Mouse (Mus musculus): ENCODE data around the gene Spata20. TPM values are rescaled to one million over a fixed set of nuclear protein-coding genes. Genes with fewer than 3 reads are reported as not detected.

Spata20 gene
- polyA plus RNA-seq, 1 experiment from 2014 or later: not detected

- H3K27ac ChIP-seq (ENCODE audit: low read depth, low read length): peak overlapping the region; percentile 85
- 12% methylated on average over 9 of the region's 9 CpGs for WGBS
- H3K4me1 ChIP-seq (replicated peaks; ENCODE audit: control insufficient read depth, insufficient read depth, low read length): peaks cover 31% of the 10 kb centered on the region
- H3K4me2 ChIP-seq (ENCODE audit: low read depth, low read length, severe bottlenecking): peak overlapping the region; percentile 6
- no peaks in the 10 kb centered on the region for H3K36me3 ChIP-seq (ENCODE audit: control insufficient read depth, insufficient read depth, low read length)
- H3K27me3 ChIP-seq (ENCODE audit: control insufficient read depth, insufficient read depth, low read length): peaks cover 8% of the 10 kb centered on the region; the same call in 1 of the 2 replicates
- no peaks in the 10 kb centered on the region for H3K9me3 ChIP-seq (ENCODE audit: control insufficient read depth, low read length)
- ATAC-seq (replicated peaks; ENCODE audit: low FRiP score) (peak; percentile 10), DNase-seq (ENCODE audit: low spot score) (no peak)
- H3K4me3 ChIP-seq (ENCODE audit: low read depth, low read length): no peak overlapping the region
- peak overlapping the region; percentile 33 for H3K9ac ChIP-seq (ENCODE audit: low read length)
These were observed 16.6 kb downstream of the Spata20 start for GRCm38 (mm10) chr11:94469136-94470064.

GRCm38 (mm10) chr11:94468582-94469064, 17.4 kb downstream of the Spata20 start:
- WGBS: 18% methylated on average over 4 of the region's 4 CpGs
- Histone ChIP-seq H3K4me1 (replicated peaks; ENCODE audit: control insufficient read depth, insufficient read depth, low read length) (peaks cover 31% of the 10 kb centered on the region), H3K4me2 (ENCODE audit: low read depth, low read length, severe bottlenecking) (peak overlapping the region; percentile 6; the same call in 1 of the 2 replicates)

GRCm38 (mm10) chr11:94466333-94466855, 19.6 kb downstream of the Spata20 start:
- Histone ChIP-seq H3K9ac (ENCODE audit: low read length) (no peak overlapping the region), H3K4me1 (replicated peaks; ENCODE audit: control insufficient read depth, insufficient read depth, low read length) (peaks cover 23% of the 10 kb centered on the region), H3K4me3 (ENCODE audit: low read depth, low read length) (no peak overlapping the region), H3K36me3 (ENCODE audit: control insufficient read depth, insufficient read depth, low read length) (no peaks in the 10 kb centered on the region), H3K27me3 (ENCODE audit: control insufficient read depth, insufficient read depth, low read length) (0 out of 2 replicates have a peak, but pooled peaks cover 2% of the 10 kb centered on the region), H3K4me2 (ENCODE audit: low read depth, low read length, severe bottlenecking) (no peak overlapping the region), H3K9me3 (ENCODE audit: control insufficient read depth, low read length) (no peaks in the 10 kb centered on the region), H3K27ac (ENCODE audit: low read depth, low read length) (no peak overlapping the region)
- 91% methylated on average over 17 of the region's 17 CpGs for WGBS
- ATAC-seq (replicated peaks; ENCODE audit: low FRiP score): no peak
- DNase-seq (ENCODE audit: low spot score): no peak

More at GRCm38 (mm10) chr11:94468582-94469064, 17.4 kb downstream of the Spata20 start:
- peak; percentile 88 for DNase-seq (ENCODE audit: low spot score)
- peak; percentile 87 for ATAC-seq (replicated peaks; ENCODE audit: low FRiP score)
- H3K27ac ChIP-seq (ENCODE audit: low read depth, low read length): peak overlapping the region; percentile 85
- no peaks in the 10 kb centered on the region for H3K36me3 ChIP-seq (ENCODE audit: control insufficient read depth, insufficient read depth, low read length)
- H3K9ac ChIP-seq (ENCODE audit: low read length): no peak overlapping the region
- H3K9me3 ChIP-seq (ENCODE audit: control insufficient read depth, low read length): no peaks in the 10 kb centered on the region
- no peak overlapping the region for H3K4me3 ChIP-seq (ENCODE audit: low read depth, low read length)
- H3K27me3 ChIP-seq (ENCODE audit: control insufficient read depth, insufficient read depth, low read length): peaks cover 8% of the 10 kb centered on the region; the same call in 1 of the 2 replicates

- no peak overlapping the region for H3K4me2 ChIP-seq (ENCODE audit: low read depth, low read length, severe bottlenecking)
- H3K4me3 ChIP-seq (ENCODE audit: low read depth, low read length): no peak overlapping the region
- no peak for DNase-seq (ENCODE audit: low spot score)
- H3K27me3 ChIP-seq (ENCODE audit: control insufficient read depth, insufficient read depth, low read length): no peaks in the 10 kb centered on the region
- no peaks in the 10 kb centered on the region for H3K36me3 ChIP-seq (ENCODE audit: control insufficient read depth, insufficient read depth, low read length)
- H3K9me3 ChIP-seq (ENCODE audit: control insufficient read depth, low read length): no peaks in the 10 kb centered on the region
- peaks cover 13% of the 10 kb centered on the region for H3K4me1 ChIP-seq (replicated peaks; ENCODE audit: control insufficient read depth, insufficient read depth, low read length)
- ATAC-seq (replicated peaks; ENCODE audit: low FRiP score): no peak
- H3K9ac ChIP-seq (ENCODE audit: low read length): no peak overlapping the region
- no peak overlapping the region for H3K27ac ChIP-seq (ENCODE audit: low read depth, low read length)
- 47% methylated on average over 2 of the region's 2 CpGs for WGBS
These were observed 21.8 kb downstream of the Spata20 start for GRCm38 (mm10) chr11:94464170-94464569.

GRCm38 (mm10) chr11:94461856-94462255, 24.1 kb downstream of the Spata20 start:
- H3K27ac ChIP-seq (ENCODE audit: low read depth, low read length): no peak overlapping the region
- H3K36me3 ChIP-seq (ENCODE audit: control insufficient read depth, insufficient read depth, low read length): no peaks in the 10 kb centered on the region
- H3K9ac ChIP-seq (ENCODE audit: low read length): no peak overlapping the region
- WGBS: 95% methylated on average over 11 of the region's 11 CpGs
- ATAC-seq (replicated peaks; ENCODE audit: low FRiP score) (no peak), DNase-seq (ENCODE audit: low spot score) (no peak)
- H3K4me3 ChIP-seq (ENCODE audit: low read depth, low read length): no peak overlapping the region
- H3K9me3 ChIP-seq (ENCODE audit: control insufficient read depth, low read length): no peaks in the 10 kb centered on the region
- no peaks in the 10 kb centered on the region for H3K27me3 ChIP-seq (ENCODE audit: control insufficient read depth, insufficient read depth, low read length)
- H3K4me1 ChIP-seq (replicated peaks; ENCODE audit: control insufficient read depth, insufficient read depth, low read length): peaks cover 4% of the 10 kb centered on the region; the same call in 1 of the 2 replicates
- no peak overlapping the region for H3K4me2 ChIP-seq (ENCODE audit: low read depth, low read length, severe bottlenecking)

GRCm38 (mm10) chr11:94457001-94457400, 29.0 kb downstream of the Spata20 start:
- Histone ChIP-seq H3K4me1 (replicated peaks; ENCODE audit: control insufficient read depth, insufficient read depth, low read length) (no peaks in the 10 kb centered on the region), H3K9me3 (ENCODE audit: control insufficient read depth, low read length) (no peaks in the 10 kb centered on the region), H3K27me3 (ENCODE audit: control insufficient read depth, insufficient read depth, low read length) (no peaks in the 10 kb centered on the region), H3K9ac (ENCODE audit: low read length) (no peak overlapping the region), H3K4me2 (ENCODE audit: low read depth, low read length, severe bottlenecking) (no peak overlapping the region), H3K36me3 (ENCODE audit: control insufficient read depth, insufficient read depth, low read length) (no peaks in the 10 kb centered on the region), H3K27ac (ENCODE audit: low read depth, low read length) (no peak overlapping the region), H3K4me3 (ENCODE audit: low read depth, low read length) (no peak overlapping the region)
- no peak for ATAC-seq (replicated peaks; ENCODE audit: low FRiP score)
- WGBS: 82% methylated on average over 15 of the region's 15 CpGs
- DNase-seq (ENCODE audit: low spot score): no peak

- no peaks in the 10 kb centered on the region for H3K27me3 ChIP-seq (ENCODE audit: control insufficient read depth, insufficient read depth, low read length)
- WGBS: 75% methylated on average over 3 of the region's 3 CpGs
- H3K9ac ChIP-seq (ENCODE audit: low read length): no peak overlapping the region
- no peak overlapping the region for H3K27ac ChIP-seq (ENCODE audit: low read depth, low read length)
- H3K4me2 ChIP-seq (ENCODE audit: low read depth, low read length, severe bottlenecking): no peak overlapping the region
- H3K4me3 ChIP-seq (ENCODE audit: low read depth, low read length): no peak overlapping the region
- H3K4me1 ChIP-seq (replicated peaks; ENCODE audit: control insufficient read depth, insufficient read depth, low read length): no peaks in the 10 kb centered on the region
- no peaks in the 10 kb centered on the region for H3K36me3 ChIP-seq (ENCODE audit: control insufficient read depth, insufficient read depth, low read length)
- no peaks in the 10 kb centered on the region for H3K9me3 ChIP-seq (ENCODE audit: control insufficient read depth, low read length)
- no peak for DNase-seq (ENCODE audit: low spot score)
- no peak for ATAC-seq (replicated peaks; ENCODE audit: low FRiP score)
These were observed 29.6 kb downstream of the Spata20 start for GRCm38 (mm10) chr11:94456347-94456746.

- H3K36me3 ChIP-seq (ENCODE audit: control insufficient read depth, insufficient read depth, low read length): no peaks in the 10 kb centered on the region
- no peak for ATAC-seq (replicated peaks; ENCODE audit: low FRiP score)
- H3K9me3 ChIP-seq (ENCODE audit: control insufficient read depth, low read length): no peaks in the 10 kb centered on the region
- 81% methylated on average over 10 of the region's 10 CpGs for WGBS
- H3K4me2 ChIP-seq (ENCODE audit: low read depth, low read length, severe bottlenecking): no peak overlapping the region
- DNase-seq (ENCODE audit: low spot score): no peak
- no peak overlapping the region for H3K9ac ChIP-seq (ENCODE audit: low read length)
- H3K27ac ChIP-seq (ENCODE audit: low read depth, low read length): no peak overlapping the region; the same call in 1 of the 2 replicates
- H3K27me3 ChIP-seq (ENCODE audit: control insufficient read depth, insufficient read depth, low read length): no peaks in the 10 kb centered on the region
- H3K4me1 ChIP-seq (replicated peaks; ENCODE audit: control insufficient read depth, insufficient read depth, low read length): no peaks in the 10 kb centered on the region
- H3K4me3 ChIP-seq (ENCODE audit: low read depth, low read length): no peak overlapping the region
These were observed 30.7 kb downstream of the Spata20 start for GRCm38 (mm10) chr11:94455161-94455820.

Data from forebrain, embryonic 11.5 days (tissue).